Mouse (Mus musculus) liver, embryonic 16.5 days (tissue): ENCODE results near the gene Wdr81. TPM values are rescaled to one million over a fixed set of nuclear protein-coding genes. Genes with fewer than 3 reads are reported as not detected.

Experiments
- ATAC-seq: fragments of 200-750 bp; cut with Nextera tagmentation; 2 replicates; pipeline ENCODE4 v1.8.0; 2017; ENCODE audit warnings: low read depth, mild to moderate bottlenecking, moderate number of reproducible peaks, moderate library complexity
- H3K27ac ChIP-seq: fragments of 300-500 bp; sonication (generic); 2 replicates; pipeline ENCODE4 v1.5.1; 2014; ENCODE audit warnings: mild to moderate bottlenecking, low read length
- H3K27me3 ChIP-seq: fragments of 300-500 bp; sonication (generic); 2 replicates; pipeline ENCODE4 v1.6.1; 2014; ENCODE audit warnings: low read depth, low read length, mixed read lengths; ENCODE audit not compliant: control insufficient read depth, insufficient read depth
- H3K36me3 ChIP-seq: fragments of 300-500 bp; sonication (generic); 2 replicates; pipeline ENCODE4 v1.6.1; 2014; ENCODE audit warnings: mild to moderate bottlenecking; ENCODE audit not compliant: control insufficient read depth, insufficient read depth
- H3K4me1 ChIP-seq: fragments of 300-500 bp; sonication (generic); 2 replicates; pipeline ENCODE4 v1.6.1; 2014; ENCODE audit warnings: low read depth, low read length, mixed read lengths; ENCODE audit not compliant: control insufficient read depth
- H3K4me2 ChIP-seq: fragments of 300-500 bp; sonication (generic); 2 replicates; pipeline ENCODE4 v1.6.1; 2014; ENCODE audit warnings: low read depth, low read length, mixed read lengths
- H3K4me3 ChIP-seq: fragments of 300-500 bp; sonication (generic); 2 replicates; pipeline ENCODE4 v1.5.1; 2014; ENCODE audit warnings: low read depth, mild to moderate bottlenecking, low read length
- H3K9ac ChIP-seq: fragments of 300-500 bp; sonication (generic); 2 replicates; pipeline ENCODE4 v1.6.1; 2014; ENCODE audit warnings: low read depth, low read length
- H3K9me3 ChIP-seq: fragments of 300-500 bp; sonication (generic); replicated peaks from 2 replicates; pipeline ENCODE4 v1.6.1; 2016; ENCODE audit warnings: low read length; ENCODE audit not compliant: control insufficient read depth
- WGBS: fragments of 180-500 bp; shearing (Covaris S2); extraction: QIAGEN DNeasy Blood & Tissue Kit; methylation state at CpG from one replicate; pipeline ENCODE4 v1.1.7; 2014; ENCODE audit not compliant: insufficient replicate concordance; 5-methylcytosine and 5-hydroxymethylcytosine counted together
- polyA plus RNA-seq: library from polyadenylated mRNA; unstranded; fragments of >200 nt; fragmentation: Nextera tagmentation; extraction: Ambion mirVana; gene quantifications from 2 replicates; pipeline ENCODE4 v1.2.1, GENCODE M21; 2015

Wdr81 gene
- polyA plus RNA-seq, 1 experiment from 2014 or later: 24.9 TPM

DNA sequence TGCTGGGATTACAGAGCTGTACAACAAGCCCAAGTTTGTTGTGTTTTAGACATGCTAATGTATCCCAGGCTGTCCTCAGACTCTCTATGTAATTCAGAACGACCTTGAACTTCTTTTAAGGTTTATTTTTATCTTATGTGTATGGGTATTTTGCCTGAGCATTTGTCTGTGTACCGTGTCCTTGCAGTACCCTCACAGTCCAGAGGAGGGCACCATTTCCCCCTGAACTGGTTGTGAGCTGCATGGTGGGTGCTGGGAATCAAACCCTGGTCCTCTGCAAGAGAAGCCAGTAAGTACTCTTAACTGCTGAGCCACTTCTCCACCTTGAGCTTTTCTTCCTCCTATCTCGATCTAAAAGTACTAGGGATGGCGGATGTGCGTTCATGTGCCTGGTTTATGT is 20.4 kb downstream of the Wdr81 start:
- Histone ChIP-seq H3K9ac (no peak overlapping the region), H3K27ac (no peak overlapping the region), H3K27me3 (no peaks in the 10 kb centered on the region), H3K4me2 (no peak overlapping the region), H3K4me3 (no peak overlapping the region), H3K9me3 (0 out of 2 replicates have a peak, but pooled peaks cover 3% of the 10 kb centered on the region), H3K36me3 (peaks cover 22% of the 10 kb centered on the region), H3K4me1 (no peaks in the 10 kb centered on the region; the same call in 1 of the 2 replicates)
- 76% methylated on average over 5 of the region's 5 CpGs for WGBS
- ATAC-seq: no peak

DNA sequence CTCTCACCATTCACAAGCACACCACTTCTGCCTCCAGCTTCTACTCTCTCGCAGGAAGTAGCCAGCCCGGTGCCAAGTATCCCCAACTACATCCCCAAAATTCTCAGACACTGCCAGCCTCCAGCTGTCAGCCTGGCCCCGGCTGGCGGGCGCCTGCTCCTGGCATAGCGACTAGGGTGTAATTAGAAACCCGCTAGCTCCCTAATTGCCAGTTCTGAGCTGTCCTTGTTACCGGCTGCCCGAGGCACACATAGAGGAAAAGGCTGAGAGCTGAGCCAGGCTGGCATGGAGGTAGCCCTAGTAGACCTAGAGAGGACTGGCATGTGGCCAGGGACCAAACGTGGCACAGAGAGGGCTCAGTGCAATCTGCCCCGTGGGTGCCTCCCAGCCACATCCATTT is 23.2 kb downstream of the Wdr81 start:
- Histone ChIP-seq H3K9ac (no peak overlapping the region), H3K4me1 (no peaks in the 10 kb centered on the region; the same call in none of the 2 replicates), H3K4me3 (no peak overlapping the region), H3K27me3 (no peaks in the 10 kb centered on the region), H3K9me3 (0 out of 2 replicates have a peak, but pooled peaks cover 3% of the 10 kb centered on the region), H3K36me3 (peaks cover 22% of the 10 kb centered on the region), H3K27ac (no peak overlapping the region), H3K4me2 (no peak overlapping the region)
- no peak for ATAC-seq
- WGBS: 77% methylated on average over 11 of the region's 11 CpGs

DNA sequence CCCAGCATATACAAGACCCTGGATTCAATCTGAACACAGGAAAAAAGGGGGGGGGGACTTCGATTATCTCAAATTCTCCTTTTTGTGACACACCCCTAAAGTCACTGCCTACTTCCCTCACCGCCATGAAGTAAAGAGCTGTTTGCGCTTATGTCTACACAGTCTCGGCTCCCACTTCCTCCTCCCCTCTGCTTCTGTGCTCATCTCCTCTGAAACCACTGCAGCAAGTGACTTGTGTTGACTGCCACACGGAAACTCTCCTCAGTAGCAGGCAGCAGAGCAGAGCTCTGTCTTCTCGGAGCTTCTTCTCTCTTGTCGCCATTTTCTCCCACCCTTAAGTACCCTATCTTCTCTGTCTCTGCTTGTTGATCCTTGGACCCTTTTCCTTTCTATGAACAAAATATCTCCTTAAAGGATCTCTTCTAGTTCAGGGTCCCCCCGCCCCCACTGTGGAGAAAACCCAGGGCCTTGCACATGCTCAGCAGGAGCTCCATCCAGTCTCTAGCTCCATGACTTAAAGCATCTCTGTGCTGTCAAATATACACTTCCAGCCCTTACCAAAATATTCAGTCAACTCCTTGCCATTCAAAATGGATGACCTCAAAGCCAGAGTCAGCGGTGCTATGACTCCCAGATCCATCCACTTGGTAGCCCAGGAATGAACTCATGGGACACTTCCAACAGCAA is 25.4 kb downstream of the Wdr81 start:
- 28% methylated on average over 9 of the region's 9 CpGs for WGBS
- no peaks in the 10 kb centered on the region; the same call in none of the 2 replicates for H3K4me1 ChIP-seq

DNA sequence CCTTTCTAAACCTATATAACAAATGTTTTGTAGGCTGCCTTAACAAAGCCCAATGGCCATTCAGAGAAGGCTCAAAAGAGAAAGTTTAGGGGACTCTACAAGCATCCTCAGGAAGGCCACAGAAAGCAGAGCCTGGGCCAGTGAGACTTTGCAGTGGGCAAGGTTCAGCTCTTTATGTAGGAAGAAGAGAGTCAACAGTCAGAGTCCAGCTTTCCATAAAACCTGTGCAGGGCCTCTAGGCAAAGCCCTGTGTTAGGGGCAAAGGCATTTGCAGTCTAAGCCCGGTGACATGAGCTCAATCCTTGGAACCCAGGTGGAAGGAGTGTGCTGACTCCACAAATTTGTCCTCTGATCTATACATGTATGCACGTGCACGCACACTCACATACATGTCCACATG is 30.1 kb downstream of the Wdr81 start:
- H3K36me3 ChIP-seq: no peaks in the 10 kb centered on the region
- no peaks in the 10 kb centered on the region for H3K9me3 ChIP-seq
- peak; percentile 54 for ATAC-seq
- no peaks in the 10 kb centered on the region; the same call in none of the 2 replicates for H3K4me1 ChIP-seq
- H3K4me3 ChIP-seq: no peak overlapping the region
- H3K4me2 ChIP-seq: no peak overlapping the region
- 73% methylated on average over 3 of the region's 3 CpGs for WGBS
- H3K27me3 ChIP-seq: no peaks in the 10 kb centered on the region
- H3K27ac ChIP-seq: peak overlapping the region; percentile 58
- H3K9ac ChIP-seq: no peak overlapping the region

More for the DNA sequence above, 25.4 kb downstream of the Wdr81 start:
- H3K4me3 ChIP-seq: no peak overlapping the region
- no peaks in the 10 kb centered on the region for H3K27me3 ChIP-seq
- H3K27ac ChIP-seq: no peak overlapping the region
- H3K9me3 ChIP-seq: 0 out of 2 replicates have a peak, but pooled peaks cover under 1% of the 10 kb centered on the region
- ATAC-seq: 0 out of 2 replicates have a peak, but pooled peaks have one; percentile 19
- no peak overlapping the region for H3K9ac ChIP-seq
- H3K4me2 ChIP-seq: no peak overlapping the region
- peaks cover 11% of the 10 kb centered on the region for H3K36me3 ChIP-seq

DNA sequence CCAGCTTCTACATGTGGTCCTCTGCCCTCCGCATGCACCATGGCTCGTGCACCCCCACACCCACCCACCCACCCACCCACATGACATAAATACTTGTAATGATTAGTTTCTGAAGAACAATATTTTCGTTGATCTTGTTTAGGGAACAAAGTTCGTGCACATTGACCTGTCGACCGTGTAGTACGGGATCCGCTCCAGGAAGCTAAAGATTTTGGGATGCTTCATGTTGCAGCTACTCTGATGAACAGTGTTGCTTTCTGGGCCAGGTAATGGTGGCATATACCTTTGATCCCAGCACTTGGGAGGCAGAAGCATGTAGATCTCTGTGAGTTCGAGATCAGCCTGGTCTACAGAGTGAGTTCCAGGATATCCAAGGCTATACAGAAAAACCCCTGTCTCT is 30.5 kb downstream of the Wdr81 start:
- Histone ChIP-seq H3K4me3 (no peak overlapping the region), H3K4me1 (no peaks in the 10 kb centered on the region; the same call in none of the 2 replicates), H3K27me3 (no peaks in the 10 kb centered on the region), H3K36me3 (no peaks in the 10 kb centered on the region), H3K9ac (no peak overlapping the region), H3K9me3 (no peaks in the 10 kb centered on the region), H3K4me2 (no peak overlapping the region), H3K27ac (peak overlapping the region; percentile 58)
- WGBS: 69% methylated on average over 9 of the region's 9 CpGs
- 0 out of 2 replicates have a peak, but pooled peaks have one; percentile 25 for ATAC-seq

DNA sequence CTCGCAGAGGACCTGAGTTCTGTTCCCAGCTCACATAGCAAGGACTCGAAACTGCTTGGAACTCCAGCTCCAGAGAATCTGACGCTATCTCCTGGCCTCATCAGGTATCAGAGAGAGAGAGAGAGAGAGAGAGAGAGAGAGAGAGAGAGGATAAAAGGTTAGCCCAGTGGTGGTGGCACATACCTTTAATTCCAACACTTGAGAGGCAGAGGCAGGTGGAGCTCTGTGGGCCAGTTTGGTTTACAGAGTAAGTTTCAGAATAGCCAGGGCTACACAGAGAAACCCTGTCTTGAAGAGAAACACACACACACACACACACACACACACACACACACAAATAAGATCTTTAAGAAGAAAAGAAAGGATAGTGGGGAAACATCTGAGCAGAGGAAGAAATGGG is 31.4 kb downstream of the Wdr81 start:
- Histone ChIP-seq H3K9ac (no peak overlapping the region), H3K4me3 (no peak overlapping the region), H3K27ac (no peak overlapping the region), H3K9me3 (no peaks in the 10 kb centered on the region), H3K36me3 (no peaks in the 10 kb centered on the region), H3K4me1 (no peaks in the 10 kb centered on the region; the same call in 1 of the 2 replicates), H3K27me3 (no peaks in the 10 kb centered on the region), H3K4me2 (no peak overlapping the region)
- no peak for ATAC-seq
- WGBS: 59% methylated on average over 3 of the region's 3 CpGs

DNA sequence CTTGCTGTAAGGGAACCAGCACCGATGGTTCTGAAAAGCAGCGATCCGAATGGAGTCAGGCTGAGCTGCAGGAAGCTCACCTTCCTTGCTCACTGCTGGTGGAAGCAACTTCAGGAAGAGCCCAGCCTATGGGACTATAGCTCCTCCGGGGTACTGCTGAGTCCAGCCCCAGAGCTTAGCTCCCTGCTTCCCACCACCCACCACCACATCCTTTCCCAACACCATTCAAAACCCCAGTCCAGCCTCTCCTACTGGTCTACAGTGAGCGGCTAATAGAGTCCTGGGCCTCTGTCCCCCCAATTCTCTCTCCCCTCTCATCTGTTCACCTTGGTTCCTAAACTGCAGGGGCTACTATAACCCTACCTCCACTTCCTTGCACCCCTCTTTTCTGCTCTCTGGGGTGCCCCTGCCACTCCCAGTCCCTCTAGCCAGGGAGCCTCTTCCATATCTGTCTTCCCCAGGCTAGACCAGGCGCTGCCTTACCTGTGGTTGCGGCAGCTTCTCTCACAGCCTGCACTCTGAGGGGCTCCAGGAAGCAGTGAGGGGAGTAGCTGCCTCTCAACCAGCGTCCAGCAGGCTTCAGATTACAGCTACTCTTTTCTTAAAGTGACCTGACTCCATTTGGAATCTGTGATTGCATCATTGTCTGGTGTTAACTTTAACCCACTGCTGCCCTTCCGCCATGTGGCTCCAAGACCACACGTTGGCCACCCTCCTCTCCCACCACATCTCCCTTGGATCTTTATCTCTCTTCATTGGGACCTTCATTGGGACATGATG is 32.3 kb downstream of the Wdr81 start, which contains the start of gene Serpinf1:
Serpinf1 (minus strand) TSS at position 689 of the 780 bp plus-strand sequence.
- no peaks in the 10 kb centered on the region for H3K36me3 ChIP-seq
- H3K9ac ChIP-seq: peak within 1 kb of the TSS; percentile 30
- peak within 1 kb of the TSS; percentile 64; the same call in 1 of the 2 replicates for H3K27ac ChIP-seq
- H3K9me3 ChIP-seq: no peaks in the 10 kb centered on the region
- no peaks in the 10 kb centered on the region; the same call in 1 of the 2 replicates for H3K4me1 ChIP-seq
- peak within 1 kb of the TSS; percentile 52 for H3K4me3 ChIP-seq
- ATAC-seq: peak; percentile 46
- H3K27me3 ChIP-seq: no peaks in the 10 kb centered on the region
- peak within 1 kb of the TSS; percentile 25 for H3K4me2 ChIP-seq
- 27% methylated on average over 10 of the region's 10 CpGs for WGBS

DNA sequence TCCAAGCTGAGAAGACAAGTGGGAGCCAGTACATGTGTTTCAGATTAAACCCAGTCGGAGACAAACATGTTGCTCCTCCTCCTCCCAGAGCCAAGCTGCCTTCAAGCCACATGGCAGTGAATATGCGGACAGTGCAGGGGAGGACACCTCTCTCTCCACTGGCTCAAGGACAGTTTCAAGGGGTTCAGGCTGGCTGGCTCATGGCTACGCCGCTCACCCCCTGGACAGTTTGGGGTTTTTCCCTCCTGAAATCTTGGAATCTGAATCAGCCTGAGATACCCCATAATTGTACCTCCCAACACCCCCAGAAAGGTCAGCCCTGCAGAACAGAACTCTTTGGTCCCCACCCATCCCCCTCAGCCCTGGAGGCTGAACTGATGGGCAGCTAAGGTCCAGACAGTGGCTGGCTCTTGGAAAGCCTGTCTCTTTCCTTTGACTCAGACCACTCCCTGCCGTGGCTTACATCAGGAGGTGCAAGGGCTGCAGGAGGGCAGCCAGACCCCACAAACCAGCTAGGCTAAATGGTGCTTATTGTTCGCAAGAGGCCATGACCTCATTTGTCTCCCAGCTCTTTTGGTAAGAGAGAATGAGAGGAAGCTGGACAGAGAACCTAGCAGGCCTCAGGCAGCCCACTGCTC is 33.0 kb downstream of the Wdr81 start:
- Histone ChIP-seq H3K4me1 (no peaks in the 10 kb centered on the region; the same call in 1 of the 2 replicates), H3K27ac (0 out of 2 replicates have a peak overlapping the region, but pooled peaks have one; percentile 38), H3K9me3 (no peaks in the 10 kb centered on the region), H3K9ac (peak overlapping the region; percentile 30), H3K27me3 (no peaks in the 10 kb centered on the region), H3K4me2 (peak overlapping the region; percentile 25), H3K4me3 (peak overlapping the region; percentile 52), H3K36me3 (no peaks in the 10 kb centered on the region)
- WGBS: 51% methylated on average over 6 of the region's 6 CpGs
- no peak for ATAC-seq
